Mouse (Mus musculus) CD4-positive helper T cell, adult 2 months (primary cell): ENCODE data around the gene Nemp2.
"Not testable (repeated sequence)": the region's sequence is repeated elsewhere in the genome, so short reads cannot be mapped to it uniquely, and the experiment has no call there.

Experiments
- DNase-seq: peaks from one replicate; pipeline ENCODE4 v3.0.0-alpha.2; 2012; ENCODE audit warnings: low read depth, missing footprints, low spot score

Gene Nemp2

DNA sequence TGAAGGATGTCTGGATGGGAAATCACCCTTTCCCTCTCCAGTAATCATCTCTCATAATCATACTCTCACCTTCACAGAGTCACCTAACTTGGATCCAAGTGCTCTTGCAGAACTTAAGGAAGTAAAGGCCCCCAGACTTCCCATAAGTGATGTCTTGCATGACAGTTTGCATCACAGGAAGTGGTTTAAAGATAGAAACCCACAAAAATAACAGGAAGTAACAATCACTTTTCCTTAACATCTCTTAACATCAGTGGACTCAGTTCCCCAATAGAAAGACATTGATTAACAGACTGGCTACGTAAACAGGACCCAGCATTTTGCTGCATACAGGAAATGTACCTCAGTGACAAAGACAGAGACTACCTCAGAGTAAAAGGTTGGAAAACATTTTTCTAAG lies 22.9 kb downstream of the Nemp2 start:
- peak; percentile 88 for DNase-seq

GRCm38 (mm10) chr1:52655153-52655552 lies 24.6 kb downstream of the Nemp2 start:
- DNase-seq: peak; percentile 24

GRCm38 (mm10) chr1:52658160-52658559 lies 27.7 kb downstream of the Nemp2 start:
- DNase-seq: no peak

DNA sequence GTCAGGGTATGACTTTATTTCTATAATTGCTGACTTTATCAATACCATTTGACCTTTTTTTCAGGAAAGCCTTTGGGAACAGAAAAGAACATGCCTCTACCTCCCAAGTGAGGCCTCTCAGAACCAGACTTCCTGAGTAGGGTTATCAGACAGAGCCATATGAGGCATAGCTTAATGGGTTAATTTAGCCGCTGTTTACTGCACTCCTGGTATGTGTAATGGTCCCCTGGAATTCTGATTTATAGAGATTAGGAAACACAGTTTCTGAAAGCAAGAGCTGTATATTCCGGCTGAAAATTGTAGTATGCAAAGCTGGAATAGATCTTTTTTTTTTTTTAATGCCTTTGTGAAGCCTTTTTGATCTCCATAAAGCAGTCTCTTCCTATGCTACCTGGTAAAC lies 29.8 kb downstream of the Nemp2 start:
- no peak for DNase-seq

DNA sequence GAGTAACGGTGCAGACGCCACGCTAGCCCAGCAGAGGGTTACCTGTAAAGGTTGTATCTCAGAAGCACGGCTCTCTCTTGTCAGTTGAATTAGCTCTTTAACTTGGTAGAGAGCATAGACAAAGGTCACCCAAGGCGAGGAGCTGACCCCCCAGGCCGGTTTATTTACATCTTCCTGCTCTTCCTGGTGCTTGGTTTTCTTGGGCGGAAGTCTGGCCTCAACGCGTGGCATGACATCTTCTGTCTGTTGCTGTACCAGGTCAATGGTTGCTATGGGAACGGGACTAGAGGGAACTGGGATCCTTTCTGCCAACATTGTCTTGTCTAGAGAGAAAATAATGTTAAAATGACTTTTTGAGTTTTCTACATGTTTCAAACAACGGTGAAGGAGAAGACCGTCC lies 30.3 kb downstream of the Nemp2 start:
- no peak for DNase-seq

DNA sequence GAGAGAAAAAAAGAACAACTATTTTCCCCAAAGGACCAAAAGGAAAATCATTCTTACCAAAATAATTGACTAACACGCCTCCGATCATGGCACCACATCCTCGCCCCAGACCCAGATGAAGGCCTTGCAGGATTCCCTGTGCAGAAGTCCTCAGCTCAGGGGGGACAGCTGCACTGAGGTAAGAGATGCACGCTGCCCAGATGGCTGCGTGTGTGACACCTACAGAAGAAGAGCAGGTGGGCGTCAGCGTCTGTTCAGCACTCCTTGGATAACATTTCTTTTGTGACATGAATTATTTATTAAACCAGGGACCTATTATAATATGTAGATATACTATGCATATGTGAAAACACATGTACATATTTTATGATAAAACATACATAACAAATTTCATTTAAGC lies 32.7 kb downstream of the Nemp2 start:
- no peak for DNase-seq

DNA sequence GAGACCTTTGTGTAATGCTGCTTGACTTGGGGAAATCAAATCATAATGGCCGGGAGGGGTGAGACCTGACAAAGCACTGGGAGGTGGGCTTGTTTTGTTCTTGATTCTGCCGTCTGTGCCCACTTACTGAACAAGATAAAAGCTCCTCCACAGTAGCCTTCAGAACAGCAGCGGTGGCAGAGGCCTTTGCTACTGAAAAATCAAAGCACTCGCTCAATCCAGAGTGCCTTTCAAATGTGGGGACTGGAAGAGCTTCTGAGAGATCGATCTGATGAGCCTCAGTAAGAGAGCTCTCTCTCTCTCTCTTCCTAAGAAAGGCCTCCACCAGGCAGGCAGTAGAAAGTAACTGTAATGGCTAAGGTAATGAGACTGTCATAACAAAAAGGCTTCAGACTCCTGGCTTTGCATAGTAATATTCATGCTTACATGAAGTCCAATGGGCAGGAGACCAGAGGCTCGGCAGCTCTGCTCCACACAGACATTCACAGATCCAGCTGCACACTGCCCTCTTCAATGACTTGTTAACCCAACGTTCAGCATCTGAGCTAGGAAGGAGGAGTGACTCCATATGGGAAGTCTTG lies 38.3 kb downstream of the Nemp2 start:
- DNase-seq: no peak

- DNase-seq: no peak
Measured at GRCm38 (mm10) chr1:52669931-52670330, 39.4 kb downstream of the Nemp2 start.

DNA sequence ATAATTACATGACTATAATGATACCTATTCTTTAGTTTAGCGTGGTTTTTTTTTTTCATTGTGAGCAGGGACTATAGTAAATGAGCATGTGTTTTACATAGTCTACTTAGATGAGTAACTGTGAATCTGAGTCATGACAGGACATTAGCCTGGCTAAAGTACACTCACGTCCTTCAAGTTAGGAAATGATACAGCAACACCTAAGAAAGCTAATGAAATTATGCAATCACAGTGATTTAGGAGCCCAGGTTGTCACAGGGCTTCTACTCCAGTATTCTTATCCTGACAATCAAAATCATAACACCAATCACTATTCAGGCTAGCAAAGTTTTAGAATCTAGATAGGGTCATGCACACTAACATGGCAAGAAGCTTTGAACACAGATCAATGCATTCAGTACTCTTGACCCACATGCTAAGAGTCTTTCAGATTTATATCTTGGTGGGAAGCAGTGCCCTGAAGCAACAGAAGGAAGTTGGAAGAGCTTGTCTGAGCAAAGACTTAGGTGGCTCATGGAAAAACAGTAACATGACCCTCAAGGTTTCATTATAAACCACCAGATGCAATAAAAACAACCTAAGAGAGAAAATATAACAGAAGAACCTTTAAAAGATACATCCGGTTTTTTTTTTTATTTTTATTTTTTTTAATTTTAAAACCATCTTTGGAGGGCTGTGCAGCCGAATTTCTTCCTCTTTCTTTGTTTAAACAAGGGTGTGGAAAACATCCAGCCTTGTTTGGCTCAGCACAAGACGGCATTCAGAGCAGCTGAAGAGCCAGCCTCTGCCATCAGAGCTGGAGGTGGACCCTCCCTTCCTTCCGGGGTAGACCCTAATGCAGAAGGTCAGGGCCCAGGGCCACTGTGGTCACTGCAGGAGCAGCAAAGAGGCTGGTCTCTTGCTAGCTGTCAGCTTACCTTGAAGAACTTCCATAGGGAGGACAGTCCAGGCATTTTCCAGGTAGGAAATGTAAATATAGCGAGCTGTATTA lies 45.4 kb downstream of the Nemp2 start:
- no peak for DNase-seq

GRCm38 (mm10) chr1:52676621-52677020 lies 46.1 kb downstream of the Nemp2 start:
- DNase-seq: no peak

DNA sequence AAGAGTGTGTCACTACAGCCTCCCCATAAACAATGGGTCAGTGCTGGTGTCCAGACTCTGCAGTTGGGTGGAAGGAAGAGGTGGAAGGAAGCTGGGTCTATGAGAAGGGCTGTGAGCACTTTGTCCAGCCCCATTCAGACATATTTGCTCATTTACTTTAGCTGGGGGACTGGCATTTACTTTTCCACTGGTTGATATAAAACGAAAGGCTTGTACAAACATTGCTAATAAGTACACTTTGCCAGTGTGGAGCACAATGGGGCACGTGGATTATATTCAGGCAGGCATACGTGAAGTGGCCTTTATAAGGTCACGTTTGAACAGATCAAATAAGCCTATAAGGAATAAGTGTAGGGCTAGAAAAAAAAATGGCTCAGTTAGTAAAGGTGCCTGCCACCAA lies 53.0 kb downstream of the Nemp2 start:
- DNase-seq: no peak

GRCm38 (mm10) chr1:52687636-52688035 lies 57.1 kb downstream of the Nemp2 start:
- DNase-seq: no peak

DNA sequence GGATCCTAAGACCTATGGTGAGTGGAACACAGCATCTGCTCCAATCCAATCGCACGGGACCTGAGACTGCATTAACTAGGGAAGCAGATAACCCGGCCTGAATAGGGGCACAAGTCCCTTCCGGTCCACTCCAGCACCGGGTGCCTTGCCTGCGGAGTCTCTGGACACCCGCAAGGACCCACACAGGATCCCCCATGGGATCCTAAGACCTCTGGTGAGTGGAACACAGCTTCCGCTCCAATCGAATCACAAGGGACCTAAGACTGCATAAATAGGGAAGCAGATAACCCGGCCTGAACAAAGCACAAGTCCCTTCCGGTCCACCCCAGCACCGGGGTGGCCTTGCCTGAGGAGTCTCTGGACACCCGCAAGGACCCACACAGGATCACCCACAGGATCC lies 64.0 kb downstream of the Nemp2 start:
- DNase-seq: not testable (repeated sequence)
